9 mouse cellular contexts compared by ENCODE assay signal in genomic region chr17:84161231-84161854, GRCm38 (mm10). TPM values are rescaled to one million over a fixed set of nuclear protein-coding genes. Genes with fewer than 3 reads are reported as not detected.
DNase-seq lines count a peak whose midpoint lies in the region; ATAC-seq lines count a peak whose summit lies in the region.
"Had no signal": no experiment of that assay in that cellular context is flagged by ENCODE, and none has a peak within 500 bp of the region (broad histone marks: within the 10 kb centered on the region; RNA-seq: fewer than 3 reads in every experiment).

No protein-coding gene starts in this region.

- no peak for ATAC-seq in forebrain, embryonic 12.5 days (ENCODE audit: low FRiP score)

- H3K9me3 ChIP-seq in forebrain, embryonic 10.5 days = no peaks in the 10 kb centered on the region
- H3K9me3 ChIP-seq in forebrain, embryonic 12.5 days = no peaks in the 10 kb centered on the region
- H3K9me3 ChIP-seq: neural tube, embryonic 12.5 days had no signal

- no peak overlapping the region for H3K4me2 ChIP-seq in forebrain, embryonic 12.5 days
- H3K4me2 ChIP-seq: neural tube, embryonic 12.5 days had no signal

- peak overlapping the region; percentile 69 for H3K27ac ChIP-seq in forebrain, embryonic 10.5 days
- no peak overlapping the region for H3K27ac ChIP-seq in forebrain, embryonic 12.5 days
- H3K27ac ChIP-seq: neural tube, embryonic 12.5 days had no signal

- H3K4me3 ChIP-seq in forebrain, embryonic 10.5 days = no peak overlapping the region
- no peak overlapping the region for H3K4me3 ChIP-seq in forebrain, embryonic 12.5 days (replicated peaks)
- H3K4me3 ChIP-seq: neural tube, embryonic 12.5 days had no signal

- H3K27me3 ChIP-seq in forebrain, embryonic 10.5 days (ENCODE audit: poor library complexity, severe bottlenecking) = peaks cover 38% of the 10 kb centered on the region
- H3K27me3 ChIP-seq in forebrain, embryonic 12.5 days = peaks cover 14% of the 10 kb centered on the region; the same call in 1 of the 2 replicates

- DNase-seq in forebrain, embryonic 10.5 days (ENCODE audit: extremely low spot score, low spot score) = no peak
- peak; percentile 8 for DNase-seq in right cerebral cortex, postnatal 14 days
- DNase-seq in right cerebral cortex, postnatal 36 days (ENCODE audit: low spot score in 2 of 2) = no peak
- DNase-seq in heart, postnatal 10 days = peak; percentile 50 to 57
- DNase-seq in lung, postnatal 10 days = peak; percentile 74
- DNase-seq in thymus, postnatal 36 days = peak; percentile 57 to 72
- DNase-seq in layer of hippocampus, adult 9-10 months (ENCODE audit: low spot score) = no peak

- H3K4me1 ChIP-seq in forebrain, embryonic 10.5 days = peaks cover 46% of the 10 kb centered on the region
- peaks cover 14% of the 10 kb centered on the region; the same call in 1 of the 2 replicates for H3K4me1 ChIP-seq in forebrain, embryonic 12.5 days

- no peaks in the 10 kb centered on the region for H3K36me3 ChIP-seq in forebrain, embryonic 10.5 days (replicated peaks)
- H3K36me3 ChIP-seq in forebrain, embryonic 12.5 days (replicated peaks) = no peaks in the 10 kb centered on the region
- H3K36me3 ChIP-seq: neural tube, embryonic 12.5 days had no signal

- intact Hi-C loops in heart, postnatal 10 days (cut with DNase I) = no loop called here

- H3K9ac ChIP-seq in forebrain, embryonic 12.5 days = no peak overlapping the region
- H3K9ac ChIP-seq: neural tube, embryonic 12.5 days had no signal

- WGBS in forebrain, embryonic 10.5 days = 49% methylated on average over 6 of the region's 6 CpGs
- 53% methylated on average over 6 of the region's 6 CpGs for WGBS in forebrain, embryonic 12.5 days

RNA-seq across cellular contexts. Expression of gene Zfp36l2, which starts 26.4 kb away (rescaled TPM):
- 8.1 and 8.9 TPM in 2 replicates for polyA plus RNA-seq in forebrain, embryonic 10.5 days (2016; fragmentation: Nextera tagmentation; extraction: Ambion mirVana)
- polyA plus RNA-seq in forebrain, embryonic 12.5 days (2016; fragmentation: Nextera tagmentation; extraction: Ambion mirVana) = 9.7 and 10.6 TPM in 2 replicates
- total RNA-seq in heart, postnatal 10 days (2021) = 10 to 100 TPM; 36.9 to 42.5 TPM

Comparison
In these comparisons a context has a peak if more than half of its experiments do, and no peak if none do; other contexts are left out.
1. DNase-seq: peak in right cerebral cortex, postnatal 14 days (single experiment), heart, postnatal 10 days (2 of 2), lung, postnatal 10 days (single experiment) and thymus, postnatal 36 days (2 of 2); none in forebrain, embryonic 10.5 days (single experiment), right cerebral cortex, postnatal 36 days (0 of 2) and layer of hippocampus, adult 9-10 months (single experiment).